Mouse (Mus musculus): ENCODE results near the gene Sall4. TPM values are rescaled to one million over a fixed set of nuclear protein-coding genes. Genes with fewer than 3 reads are reported as not detected.

The Sall4 gene
- polyA plus RNA-seq, 1 experiment from 2014 or later = 7.3 TPM

DNA sequence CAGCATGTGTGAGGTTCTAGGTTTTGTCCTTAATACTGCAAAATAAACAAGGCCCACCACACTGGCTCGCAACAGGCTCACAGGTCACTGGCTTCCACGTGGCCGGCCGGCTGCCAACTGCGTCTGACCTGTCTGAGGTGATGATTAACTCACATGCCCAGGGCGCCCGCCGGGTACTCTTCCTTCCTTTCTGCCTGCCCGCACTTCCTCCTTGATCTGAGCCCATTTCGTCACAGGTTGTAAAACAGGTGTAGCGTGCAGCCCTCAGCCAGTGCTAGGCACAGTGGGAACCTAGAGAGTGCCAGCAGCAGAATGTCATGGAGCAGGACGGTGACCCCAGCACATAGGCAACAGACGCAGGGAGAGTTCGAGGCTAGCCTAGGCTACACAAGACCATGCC is 46.4 kb downstream of the Sall4 start:
- no peak overlapping the region for H3K4me2 ChIP-seq (replicated peaks; ENCODE audit: low read depth, low read length)
- no peak overlapping the region for H3K4me3 ChIP-seq (ENCODE audit: low read depth, low read length)
- H3K27ac ChIP-seq (ENCODE audit: low read depth, low read length) = no peak overlapping the region
- no peaks in the 10 kb centered on the region for H3K27me3 ChIP-seq (ENCODE audit: control insufficient read depth, insufficient read depth, low read length)
- H3K36me3 ChIP-seq (ENCODE audit: control insufficient read depth, insufficient read depth, low read length) = no peaks in the 10 kb centered on the region
- H3K4me1 ChIP-seq (replicated peaks; ENCODE audit: control insufficient read depth, insufficient read depth, low read length) = 0 out of 2 replicates have a peak, but pooled peaks cover 2% of the 10 kb centered on the region
- no peak for DNase-seq (ENCODE audit: low spot score)
- H3K9ac ChIP-seq (ENCODE audit: low read depth, low read length) = no peak overlapping the region
- ATAC-seq (ENCODE audit: low FRiP score) = no peak
- no peaks in the 10 kb centered on the region for H3K9me3 ChIP-seq (ENCODE audit: control insufficient read depth, low read length)
- WGBS = 93% methylated on average over 14 of the region's 14 CpGs

DNA sequence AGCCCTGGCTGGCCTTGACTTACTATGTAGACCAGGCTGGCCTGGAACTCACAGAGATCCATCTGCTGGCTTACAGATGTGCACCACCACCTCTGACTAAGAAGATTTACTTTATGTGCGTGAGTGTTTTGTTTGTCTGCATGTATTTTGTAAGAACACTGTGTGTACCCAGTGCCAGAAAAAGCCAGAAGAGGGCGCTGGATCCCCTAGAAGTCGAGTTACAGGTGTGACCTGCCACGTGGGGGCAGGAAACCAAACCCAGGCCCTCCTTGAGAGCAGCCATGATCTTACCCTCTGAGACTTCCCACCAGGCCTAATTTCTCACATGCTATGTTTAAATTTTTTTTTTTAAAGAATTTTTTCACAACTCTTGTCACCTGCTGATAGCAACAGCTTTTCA is 48.0 kb downstream of the Sall4 start:
- H3K27me3 ChIP-seq (ENCODE audit: control insufficient read depth, insufficient read depth, low read length) = no peaks in the 10 kb centered on the region
- H3K9me3 ChIP-seq (ENCODE audit: control insufficient read depth, low read length) = no peaks in the 10 kb centered on the region
- H3K4me2 ChIP-seq (replicated peaks; ENCODE audit: low read depth, low read length) = no peak overlapping the region
- no peak overlapping the region for H3K9ac ChIP-seq (ENCODE audit: low read depth, low read length)
- H3K4me3 ChIP-seq (ENCODE audit: low read depth, low read length) = no peak overlapping the region
- no peak overlapping the region for H3K27ac ChIP-seq (ENCODE audit: low read depth, low read length)
- no peaks in the 10 kb centered on the region for H3K36me3 ChIP-seq (ENCODE audit: control insufficient read depth, insufficient read depth, low read length)
- WGBS = 70% methylated on average over 4 of the region's 4 CpGs
- no peak for ATAC-seq (ENCODE audit: low FRiP score)
- no peak for DNase-seq (ENCODE audit: low spot score)
- no peaks in the 10 kb centered on the region for H3K4me1 ChIP-seq (replicated peaks; ENCODE audit: control insufficient read depth, insufficient read depth, low read length)

DNA sequence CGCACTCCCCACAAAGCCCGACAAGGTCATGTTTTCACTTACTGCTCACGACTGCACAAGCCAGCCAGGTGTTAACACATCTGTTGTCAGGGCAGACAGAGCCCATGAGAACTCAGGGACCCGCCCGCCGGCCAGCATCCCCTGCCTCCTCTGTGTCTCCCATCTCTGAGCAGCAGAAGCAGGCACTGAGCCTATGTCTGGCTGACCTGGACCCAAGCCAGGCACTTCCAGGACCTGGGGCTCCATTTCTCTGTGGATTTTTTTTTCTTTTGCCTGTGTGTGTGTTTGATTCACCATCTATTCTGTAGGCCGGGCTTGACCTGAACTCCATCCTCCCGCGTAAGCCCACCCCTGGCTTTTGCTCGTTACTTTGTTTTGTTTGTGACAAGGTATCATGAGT is 49.0 kb downstream of the Sall4 start:
- Histone ChIP-seq H3K36me3 (ENCODE audit: control insufficient read depth, insufficient read depth, low read length) (no peaks in the 10 kb centered on the region), H3K4me1 (replicated peaks; ENCODE audit: control insufficient read depth, insufficient read depth, low read length) (no peaks in the 10 kb centered on the region), H3K9ac (ENCODE audit: low read depth, low read length) (no peak overlapping the region), H3K27me3 (ENCODE audit: control insufficient read depth, insufficient read depth, low read length) (no peaks in the 10 kb centered on the region), H3K27ac (ENCODE audit: low read depth, low read length) (no peak overlapping the region), H3K4me2 (replicated peaks; ENCODE audit: low read depth, low read length) (no peak overlapping the region), H3K9me3 (ENCODE audit: control insufficient read depth, low read length) (no peaks in the 10 kb centered on the region), H3K4me3 (ENCODE audit: low read depth, low read length) (no peak overlapping the region)
- ATAC-seq (ENCODE audit: low FRiP score) (no peak), DNase-seq (ENCODE audit: low spot score) (no peak)
- WGBS = 75% methylated on average over 10 of the region's 10 CpGs

DNA sequence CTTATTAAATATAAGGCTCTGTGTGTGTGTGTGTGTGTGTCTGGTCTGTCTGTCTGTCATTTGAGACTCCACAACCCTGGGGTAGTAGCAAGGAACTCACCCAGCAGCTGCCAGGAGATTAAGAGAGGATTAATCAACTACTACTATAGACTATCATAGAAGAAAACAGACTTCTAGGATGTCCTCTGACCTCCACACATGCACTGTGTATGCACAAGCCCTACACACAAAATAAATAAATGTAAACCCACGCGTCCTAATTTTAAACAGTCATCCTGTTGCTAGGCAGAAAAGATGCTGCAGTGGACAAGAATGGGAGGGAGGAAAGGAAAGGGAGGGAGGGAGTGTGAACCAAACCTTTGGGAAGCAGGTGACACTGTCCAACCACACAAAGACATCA is 49.5 kb downstream of the Sall4 start:
- Histone ChIP-seq H3K4me2 (replicated peaks; ENCODE audit: low read depth, low read length) (no peak overlapping the region), H3K27me3 (ENCODE audit: control insufficient read depth, insufficient read depth, low read length) (no peaks in the 10 kb centered on the region), H3K4me1 (replicated peaks; ENCODE audit: control insufficient read depth, insufficient read depth, low read length) (no peaks in the 10 kb centered on the region), H3K9ac (ENCODE audit: low read depth, low read length) (no peak overlapping the region), H3K9me3 (ENCODE audit: control insufficient read depth, low read length) (no peaks in the 10 kb centered on the region), H3K27ac (ENCODE audit: low read depth, low read length) (no peak overlapping the region), H3K4me3 (ENCODE audit: low read depth, low read length) (no peak overlapping the region), H3K36me3 (ENCODE audit: control insufficient read depth, insufficient read depth, low read length) (no peaks in the 10 kb centered on the region)
- no peak for DNase-seq (ENCODE audit: low spot score)
- 80% methylated on average over 2 of the region's 2 CpGs for WGBS
- no peak for ATAC-seq (ENCODE audit: low FRiP score)

DNA sequence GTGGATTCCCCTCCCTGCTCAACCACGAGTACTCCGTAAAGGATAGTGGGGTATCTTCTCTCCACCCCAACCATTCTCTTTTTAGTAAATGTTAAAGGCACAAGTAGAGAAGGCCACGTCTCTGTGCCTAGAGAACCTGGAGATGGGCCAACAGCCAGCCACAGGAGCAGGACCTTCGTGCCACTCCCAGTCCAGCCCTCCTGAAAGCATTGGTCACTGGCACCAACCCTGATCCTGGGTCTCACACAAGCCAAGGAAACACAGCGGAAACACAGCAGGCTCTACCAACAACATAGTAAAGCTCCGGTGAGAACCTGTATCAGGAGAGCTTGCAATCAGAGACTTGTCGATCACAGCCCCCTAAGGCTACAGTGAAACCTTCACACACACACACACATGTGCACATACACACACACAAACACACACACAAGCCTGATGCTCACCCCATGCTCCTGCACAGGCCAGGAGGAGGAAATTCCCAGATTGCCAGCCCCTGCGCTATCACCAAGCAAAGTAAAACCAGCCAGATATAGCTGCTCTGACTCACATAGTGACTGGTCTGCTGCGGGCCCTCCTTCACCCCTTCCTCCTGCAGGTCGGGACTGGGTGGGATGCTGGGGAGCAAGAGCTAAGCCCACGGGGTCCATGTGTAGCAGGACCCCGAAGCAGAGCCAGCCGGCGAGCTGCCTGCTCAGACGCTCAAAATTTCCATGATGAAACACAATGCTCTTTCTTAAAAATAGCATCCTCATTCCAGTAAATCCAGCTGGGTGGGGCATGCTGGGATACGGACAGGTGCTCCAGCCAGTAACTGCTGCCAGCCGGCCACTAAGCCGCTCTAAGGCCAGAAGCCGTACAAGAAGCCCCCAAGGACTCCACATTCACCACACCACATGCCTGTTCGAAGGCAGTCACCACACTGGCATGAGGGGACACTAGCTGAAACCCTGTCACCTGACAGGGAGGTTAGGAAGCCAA is 55.3 kb downstream of the Sall4 start:
- no peak overlapping the region for H3K4me3 ChIP-seq (ENCODE audit: low read depth, low read length)
- H3K9me3 ChIP-seq (ENCODE audit: control insufficient read depth, low read length) = no peaks in the 10 kb centered on the region
- no peak overlapping the region for H3K9ac ChIP-seq (ENCODE audit: low read depth, low read length)
- H3K27ac ChIP-seq (ENCODE audit: low read depth, low read length) = no peak overlapping the region
- DNase-seq (ENCODE audit: low spot score) (no peak), ATAC-seq (ENCODE audit: low FRiP score) (no peak)
- no peak overlapping the region for H3K4me2 ChIP-seq (replicated peaks; ENCODE audit: low read depth, low read length)
- H3K36me3 ChIP-seq (ENCODE audit: control insufficient read depth, insufficient read depth, low read length) = no peaks in the 10 kb centered on the region
- WGBS = 84% methylated on average over 20 of the region's 20 CpGs
- H3K4me1 ChIP-seq (replicated peaks; ENCODE audit: control insufficient read depth, insufficient read depth, low read length) = no peaks in the 10 kb centered on the region; the same call in 1 of the 2 replicates
- H3K27me3 ChIP-seq (ENCODE audit: control insufficient read depth, insufficient read depth, low read length) = no peaks in the 10 kb centered on the region

DNA sequence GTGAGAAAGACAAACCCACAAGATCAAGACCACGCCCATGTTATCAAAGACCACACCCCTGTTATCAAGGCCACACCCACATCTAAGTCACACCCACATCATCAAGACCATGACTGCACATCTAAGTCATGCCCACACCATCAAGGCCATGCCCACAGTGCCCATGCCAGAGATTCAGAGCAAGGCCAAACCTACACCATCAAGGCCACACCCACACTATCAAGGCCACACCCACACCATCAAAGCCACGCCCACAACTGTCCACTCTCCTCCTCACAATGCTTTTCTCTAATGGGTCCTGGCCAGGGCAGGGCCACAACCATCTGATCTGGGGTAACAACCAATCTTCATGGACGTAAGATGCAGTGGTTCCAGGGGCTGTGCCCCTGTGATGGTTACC is 56.8 kb downstream of the Sall4 start:
- Histone ChIP-seq H3K27me3 (ENCODE audit: control insufficient read depth, insufficient read depth, low read length) (no peaks in the 10 kb centered on the region), H3K4me2 (replicated peaks; ENCODE audit: low read depth, low read length) (no peak overlapping the region), H3K4me3 (ENCODE audit: low read depth, low read length) (no peak overlapping the region), H3K36me3 (ENCODE audit: control insufficient read depth, insufficient read depth, low read length) (no peaks in the 10 kb centered on the region), H3K9ac (ENCODE audit: low read depth, low read length) (no peak overlapping the region), H3K9me3 (ENCODE audit: control insufficient read depth, low read length) (no peaks in the 10 kb centered on the region), H3K4me1 (replicated peaks; ENCODE audit: control insufficient read depth, insufficient read depth, low read length) (no peaks in the 10 kb centered on the region; the same call in 1 of the 2 replicates), H3K27ac (ENCODE audit: low read depth, low read length) (no peak overlapping the region)
- ATAC-seq (ENCODE audit: low FRiP score) = no peak
- no peak for DNase-seq (ENCODE audit: low spot score)
- WGBS = 78% methylated on average over 3 of the region's 3 CpGs

DNA sequence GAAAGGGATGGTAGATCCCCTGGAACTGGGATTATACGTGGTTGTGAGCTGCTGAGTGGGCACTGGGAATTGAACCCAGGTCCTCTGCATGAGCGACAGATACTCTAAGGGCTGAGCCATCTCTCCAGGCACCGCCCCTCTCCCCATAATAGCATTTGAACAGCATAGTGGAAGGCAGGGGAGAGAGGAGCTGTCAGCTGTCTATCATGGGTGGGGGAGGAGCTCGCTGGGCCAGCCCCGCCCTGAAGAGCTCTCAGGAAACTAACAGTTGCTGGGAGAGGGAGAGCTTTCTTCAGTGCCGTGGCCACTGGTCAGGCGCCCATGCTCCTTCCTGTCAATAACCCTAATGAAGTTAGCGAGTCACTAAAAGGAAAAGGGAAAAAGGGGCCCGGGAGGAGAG is 60.0 kb downstream of the Sall4 start:
- H3K36me3 ChIP-seq (ENCODE audit: control insufficient read depth, insufficient read depth, low read length) = no peaks in the 10 kb centered on the region; the same call in 1 of the 2 replicates
- H3K4me1 ChIP-seq (replicated peaks; ENCODE audit: control insufficient read depth, insufficient read depth, low read length) = no peaks in the 10 kb centered on the region
- no peaks in the 10 kb centered on the region for H3K27me3 ChIP-seq (ENCODE audit: control insufficient read depth, insufficient read depth, low read length)
- no peak overlapping the region for H3K4me2 ChIP-seq (replicated peaks; ENCODE audit: low read depth, low read length)
- no peak overlapping the region for H3K27ac ChIP-seq (ENCODE audit: low read depth, low read length)
- ATAC-seq (ENCODE audit: low FRiP score) = no peak
- H3K4me3 ChIP-seq (ENCODE audit: low read depth, low read length) = no peak overlapping the region
- peak; percentile 29 for DNase-seq (ENCODE audit: low spot score)
- no peak overlapping the region for H3K9ac ChIP-seq (ENCODE audit: low read depth, low read length)
- WGBS = 47% methylated on average over 9 of the region's 9 CpGs
- no peaks in the 10 kb centered on the region for H3K9me3 ChIP-seq (ENCODE audit: control insufficient read depth, low read length)

DNA sequence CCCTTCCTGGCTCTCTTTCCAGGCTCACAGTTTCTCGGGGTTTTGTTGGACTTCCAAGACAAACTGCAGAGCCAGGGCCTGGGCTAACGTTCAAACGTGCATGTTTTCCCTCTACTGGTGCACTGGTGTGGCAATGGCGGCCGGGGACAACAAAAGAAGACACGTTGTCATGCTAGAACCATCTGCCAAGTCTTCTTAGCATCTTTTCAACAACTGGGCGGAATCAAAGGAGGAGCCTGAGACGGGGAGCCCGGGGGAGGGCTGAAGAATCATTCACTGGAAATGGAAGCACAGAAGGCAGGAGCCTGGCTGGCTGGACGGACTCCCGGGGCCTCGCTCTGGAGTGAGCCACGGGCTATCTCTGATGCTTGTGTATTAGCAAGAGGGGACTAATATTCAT is 65.5 kb downstream of the Sall4 start:
- DNase-seq (ENCODE audit: low spot score) (peak; percentile 28), ATAC-seq (ENCODE audit: low FRiP score) (no peak; the same call in 1 of the 2 replicates)
- Histone ChIP-seq H3K27me3 (ENCODE audit: control insufficient read depth, insufficient read depth, low read length) (no peaks in the 10 kb centered on the region), H3K27ac (ENCODE audit: low read depth, low read length) (peak overlapping the region; percentile 47; the same call in 1 of the 2 replicates), H3K4me3 (ENCODE audit: low read depth, low read length) (no peak overlapping the region), H3K4me2 (replicated peaks; ENCODE audit: low read depth, low read length) (no peak overlapping the region), H3K4me1 (replicated peaks; ENCODE audit: control insufficient read depth, insufficient read depth, low read length) (no peaks in the 10 kb centered on the region), H3K9me3 (ENCODE audit: control insufficient read depth, low read length) (no peaks in the 10 kb centered on the region), H3K9ac (ENCODE audit: low read depth, low read length) (no peak overlapping the region), H3K36me3 (ENCODE audit: control insufficient read depth, insufficient read depth, low read length) (no peaks in the 10 kb centered on the region; the same call in 1 of the 2 replicates)
- 42% methylated on average over 13 of the region's 13 CpGs for WGBS
